Mouse (Mus musculus): ENCODE measurements around the gene Cyyr1. TPM values are rescaled to one million over a fixed set of nuclear protein-coding genes. Genes with fewer than 3 reads are reported as not detected.

Gene Cyyr1
- polyA plus RNA-seq, 1 experiment from 2014 or later = 0.52 TPM

- H3K4me3 ChIP-seq (ENCODE audit: low read depth, low read length) = no peak overlapping the region
- no peak overlapping the region for H3K4me2 ChIP-seq (ENCODE audit: low read depth, low read length)
- no peaks in the 10 kb centered on the region for H3K36me3 ChIP-seq (ENCODE audit: control insufficient read depth, insufficient read depth)
- no peak for ATAC-seq (ENCODE audit: low read depth)
- no peaks in the 10 kb centered on the region for H3K4me1 ChIP-seq (ENCODE audit: control insufficient read depth, low read depth, low read length)
- no peak overlapping the region for H3K9ac ChIP-seq (ENCODE audit: low read depth, low read length)
- H3K27ac ChIP-seq (ENCODE audit: low read length) = no peak overlapping the region
- no peaks in the 10 kb centered on the region for H3K9me3 ChIP-seq (replicated peaks; ENCODE audit: control insufficient read depth, low read length)
- 38% methylated on average over 3 of the region's 3 CpGs for WGBS (ENCODE audit: insufficient replicate concordance)
- H3K27me3 ChIP-seq (ENCODE audit: control insufficient read depth, insufficient read depth, low read depth, low read length) = no peaks in the 10 kb centered on the region
Measured at GRCm38 (mm10) chr16:85429173-85429572, 124.0 kb downstream of the Cyyr1 start.

DNA sequence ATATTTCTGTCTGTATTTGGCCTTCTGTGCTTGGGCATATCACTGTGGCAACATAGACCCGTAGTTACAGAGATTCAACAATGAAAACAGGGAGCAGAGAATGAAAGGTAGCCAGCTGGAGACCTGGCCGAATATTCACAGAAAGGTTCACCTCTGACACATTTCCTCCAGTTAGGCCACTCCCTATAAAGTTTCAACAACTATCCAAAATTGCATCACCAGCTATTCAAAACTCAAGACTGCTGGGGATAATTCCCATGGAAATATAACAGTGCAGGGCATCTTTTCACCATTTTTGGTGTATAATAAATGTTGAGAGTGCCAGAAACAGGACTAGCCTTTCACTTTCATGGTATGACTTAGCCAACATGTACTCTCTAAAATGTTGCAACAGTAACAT lies 130.3 kb downstream of the Cyyr1 start:
- no peak for ATAC-seq (ENCODE audit: low read depth)

GRCm38 (mm10) chr16:85415415-85415814 lies 137.8 kb downstream of the Cyyr1 start:
- Histone ChIP-seq H3K9me3 (replicated peaks; ENCODE audit: control insufficient read depth, low read length) (no peaks in the 10 kb centered on the region), H3K4me1 (ENCODE audit: control insufficient read depth, low read depth, low read length) (no peaks in the 10 kb centered on the region), H3K27me3 (ENCODE audit: control insufficient read depth, insufficient read depth, low read depth, low read length) (no peaks in the 10 kb centered on the region), H3K4me2 (ENCODE audit: low read depth, low read length) (no peak overlapping the region), H3K36me3 (ENCODE audit: control insufficient read depth, insufficient read depth) (no peaks in the 10 kb centered on the region), H3K27ac (ENCODE audit: low read length) (no peak overlapping the region), H3K4me3 (ENCODE audit: low read depth, low read length) (no peak overlapping the region), H3K9ac (ENCODE audit: low read depth, low read length) (no peak overlapping the region)
- ATAC-seq (ENCODE audit: low read depth) = no peak
- 61% methylated on average over 3 of the region's 3 CpGs for WGBS (ENCODE audit: insufficient replicate concordance)

More for the DNA sequence above, 130.3 kb downstream of the Cyyr1 start:
- Histone ChIP-seq H3K4me3 (ENCODE audit: low read depth, low read length) (no peak overlapping the region), H3K9me3 (replicated peaks; ENCODE audit: control insufficient read depth, low read length) (no peaks in the 10 kb centered on the region), H3K4me1 (ENCODE audit: control insufficient read depth, low read depth, low read length) (no peaks in the 10 kb centered on the region), H3K27ac (ENCODE audit: low read length) (no peak overlapping the region), H3K4me2 (ENCODE audit: low read depth, low read length) (no peak overlapping the region), H3K27me3 (ENCODE audit: control insufficient read depth, insufficient read depth, low read depth, low read length) (no peaks in the 10 kb centered on the region), H3K9ac (ENCODE audit: low read depth, low read length) (no peak overlapping the region), H3K36me3 (ENCODE audit: control insufficient read depth, insufficient read depth) (no peaks in the 10 kb centered on the region)
- 41% methylated on average over 2 of the region's 2 CpGs for WGBS (ENCODE audit: insufficient replicate concordance)

DNA sequence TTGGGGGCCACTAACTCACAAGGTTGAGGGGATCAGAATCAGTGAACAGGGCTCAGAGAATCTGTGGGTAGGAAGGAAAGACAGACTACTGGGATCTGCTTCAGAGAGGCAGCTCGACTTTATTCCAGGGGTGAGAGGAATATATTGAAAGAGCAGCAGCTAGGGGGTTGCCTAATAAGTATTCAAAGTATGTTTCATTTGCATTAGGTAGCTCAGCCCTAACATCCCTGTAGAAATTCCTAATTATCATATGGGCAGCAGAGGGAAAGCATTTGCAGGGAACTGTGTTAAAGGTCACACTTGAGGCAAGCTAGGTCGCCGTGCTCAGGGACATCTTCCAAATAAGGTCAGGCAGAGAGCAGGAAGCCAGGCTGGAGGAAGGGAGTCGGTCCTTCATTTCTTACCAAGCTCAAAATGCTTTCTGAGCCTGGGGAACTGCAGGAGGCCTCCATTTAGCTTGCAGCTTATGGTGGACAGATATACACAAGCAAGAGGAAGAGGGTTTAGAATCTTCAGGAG lies 159.7 kb downstream of the Cyyr1 start:
- Histone ChIP-seq H3K4me3 (ENCODE audit: low read depth, low read length) (no peak overlapping the region), H3K36me3 (ENCODE audit: control insufficient read depth, insufficient read depth) (no peaks in the 10 kb centered on the region), H3K4me2 (ENCODE audit: low read depth, low read length) (no peak overlapping the region), H3K9ac (ENCODE audit: low read depth, low read length) (no peak overlapping the region), H3K9me3 (replicated peaks; ENCODE audit: control insufficient read depth, low read length) (no peaks in the 10 kb centered on the region), H3K27me3 (ENCODE audit: control insufficient read depth, insufficient read depth, low read depth, low read length) (no peaks in the 10 kb centered on the region), H3K27ac (ENCODE audit: low read length) (no peak overlapping the region), H3K4me1 (ENCODE audit: control insufficient read depth, low read depth, low read length) (no peaks in the 10 kb centered on the region)
- 25% methylated on average over 4 of the region's 4 CpGs for WGBS (ENCODE audit: insufficient replicate concordance)
- ATAC-seq (ENCODE audit: low read depth) = no peak

DNA sequence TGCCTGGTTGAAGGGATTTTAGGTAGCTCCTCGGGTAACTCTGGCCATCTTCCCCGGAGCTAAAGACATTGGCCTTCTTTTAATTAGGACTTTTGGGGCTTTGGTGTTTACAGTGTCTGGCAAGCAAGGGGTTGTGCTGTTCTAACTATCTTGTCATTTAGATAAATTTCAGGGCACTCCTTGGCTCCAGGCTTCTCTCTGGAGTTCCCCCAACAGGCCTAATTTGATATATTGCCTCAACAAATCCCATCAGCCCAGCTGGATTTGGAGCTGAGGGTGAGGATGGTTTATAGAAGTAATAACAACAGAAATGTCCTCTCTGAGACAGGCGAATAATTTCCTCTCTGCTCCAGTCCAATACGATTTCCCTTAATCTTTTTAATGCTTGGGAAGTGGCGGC lies 166.4 kb downstream of the Cyyr1 start:
- no peak overlapping the region for H3K9ac ChIP-seq (ENCODE audit: low read depth, low read length)
- 42% methylated on average over 5 of the region's 5 CpGs for WGBS (ENCODE audit: insufficient replicate concordance)

More for the DNA sequence above, 166.4 kb downstream of the Cyyr1 start:
- Histone ChIP-seq H3K27ac (ENCODE audit: low read length) (no peak overlapping the region), H3K4me3 (ENCODE audit: low read depth, low read length) (no peak overlapping the region), H3K9me3 (replicated peaks; ENCODE audit: control insufficient read depth, low read length) (no peaks in the 10 kb centered on the region), H3K4me2 (ENCODE audit: low read depth, low read length) (no peak overlapping the region), H3K4me1 (ENCODE audit: control insufficient read depth, low read depth, low read length) (no peaks in the 10 kb centered on the region), H3K36me3 (ENCODE audit: control insufficient read depth, insufficient read depth) (no peaks in the 10 kb centered on the region), H3K27me3 (ENCODE audit: control insufficient read depth, insufficient read depth, low read depth, low read length) (no peaks in the 10 kb centered on the region)
- ATAC-seq (ENCODE audit: low read depth) = no peak

Other genes starting within 250 kb of the Cyyr1 start
- gene Adamts1, start 249.7 kb upstream of the Cyyr1 start, polyA plus RNA-seq (2015; fragmentation: Nextera tagmentation; extraction: Ambion mirVana) = 8.2 and 9.4 TPM in 2 replicates

Measured in liver, embryonic 16.5 days (tissue).